Mouse (Mus musculus) limb, embryonic 14.5 days (tissue): ENCODE measurements at regions not wholly inside any gene's neighbourhood (a gene's known extent, or its start where the extent isn't known, plus 50 kb on each side); places are given as distances from the start of the nearest gene placed in this dataset.

Experiments
- ATAC-seq: fragments of 200-750 bp; cut with Nextera tagmentation; 2 replicates; pipeline ENCODE4 v1.8.0; 2017; ENCODE audit warnings: low read depth, moderate number of reproducible peaks, moderate TSS enrichment; ENCODE audit not compliant: low FRiP score
- DNase-seq: peaks from one replicate; pipeline ENCODE4 v3.0.0-alpha.2; 2015; ENCODE audit warnings: low spot score
- H3K27ac ChIP-seq: fragments of 300-500 bp; sonication (generic); replicated peaks from 2 replicates; pipeline ENCODE4 v1.5.1; 2014; ENCODE audit warnings: low read depth, mild to moderate bottlenecking, low read length, moderate library complexity, mixed read lengths
- H3K27me3 ChIP-seq: fragments of 300-500 bp; sonication (generic); 2 replicates; pipeline ENCODE4 v1.6.1; 2014; ENCODE audit warnings: low read length, mixed read lengths; ENCODE audit not compliant: control insufficient read depth, insufficient read depth
- H3K36me3 ChIP-seq: fragments of 300-500 bp; sonication (generic); 2 replicates; pipeline ENCODE4 v1.6.1; 2014; ENCODE audit warnings: mild to moderate bottlenecking, low read length, moderate library complexity, mixed read lengths; ENCODE audit not compliant: control insufficient read depth, insufficient read depth
- H3K4me1 ChIP-seq: fragments of 300-500 bp; sonication (generic); 2 replicates; pipeline ENCODE4 v1.6.1; 2014; ENCODE audit warnings: antibody characterized with exemption, low read length, mixed read lengths; ENCODE audit not compliant: control insufficient read depth, insufficient read depth
- H3K4me2 ChIP-seq: fragments of 300-500 bp; sonication (generic); replicated peaks from 2 replicates; pipeline ENCODE4 v1.6.1; 2014; ENCODE audit warnings: low read depth, mild to moderate bottlenecking, low read length, moderate library complexity; ENCODE audit not compliant: severe bottlenecking
- H3K4me3 ChIP-seq: fragments of 300-500 bp; sonication (generic); replicated peaks from 2 replicates; pipeline ENCODE4 v1.5.1; 2014; ENCODE audit warnings: low read length
- H3K9ac ChIP-seq: fragments of 300-500 bp; sonication (generic); 2 replicates; pipeline ENCODE4 v1.6.1; 2014; ENCODE audit warnings: mild to moderate bottlenecking, low read depth, low read length, moderate library complexity; ENCODE audit not compliant: severe bottlenecking
- H3K9me3 ChIP-seq: fragments of 300-500 bp; sonication (generic); 2 replicates; pipeline ENCODE4 v1.6.1; 2016; ENCODE audit warnings: low read length; ENCODE audit not compliant: control insufficient read depth
- POLR2A ChIP-seq: fragments of 200-500 bp; IDR thresholded peaks from 2 replicates; pipeline ENCODE4 v1.8.0; 2012; ENCODE audit warnings: inconsistent platforms, mild to moderate bottlenecking, moderate library complexity, borderline replicate concordance; ENCODE audit not compliant: insufficient read depth, insufficient read length; ENCODE audit errors: extremely low read depth
- WGBS: fragments of 180-500 bp; shearing (Covaris S2); extraction: QIAGEN DNeasy Blood & Tissue Kit; methylation state at CpG from one replicate; pipeline ENCODE4 v1.1.7; 2014; 5-methylcytosine and 5-hydroxymethylcytosine counted together

DNA sequence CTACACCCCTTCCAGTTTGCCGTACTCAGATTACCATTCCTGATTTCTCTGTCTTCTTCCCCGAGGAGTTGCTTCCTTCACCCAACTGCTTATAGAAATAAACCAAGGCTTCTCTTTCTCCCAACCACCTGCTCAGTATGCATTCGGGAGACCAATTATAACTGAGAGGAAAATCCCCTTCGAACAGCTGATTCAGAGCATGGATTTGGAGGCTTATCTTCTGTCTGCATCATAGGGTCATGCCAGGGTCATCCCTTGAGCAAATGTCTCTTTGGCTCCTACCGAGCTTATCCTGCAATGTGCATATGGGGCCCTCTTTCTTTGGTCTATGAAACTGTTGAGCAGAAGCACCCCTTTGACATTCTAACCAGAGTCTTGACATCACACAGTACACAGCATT, 79.0 kb upstream of the Jazf1 start:
- H3K36me3 ChIP-seq: no peaks in the 10 kb centered on the region
- peak; percentile 49 for DNase-seq
- no peak for TF ChIP-seq POLR2A
- no peaks in the 10 kb centered on the region for H3K9me3 ChIP-seq
- 59% methylated on average over 5 of the region's 5 CpGs for WGBS
- peaks cover 8% of the 10 kb centered on the region for H3K4me1 ChIP-seq
- H3K4me3 ChIP-seq: no peak overlapping the region
- H3K27me3 ChIP-seq: no peaks in the 10 kb centered on the region
- no peak overlapping the region for H3K27ac ChIP-seq
- H3K4me2 ChIP-seq: no peak overlapping the region
- peak; percentile 67 for ATAC-seq
- no peak overlapping the region for H3K9ac ChIP-seq

DNA sequence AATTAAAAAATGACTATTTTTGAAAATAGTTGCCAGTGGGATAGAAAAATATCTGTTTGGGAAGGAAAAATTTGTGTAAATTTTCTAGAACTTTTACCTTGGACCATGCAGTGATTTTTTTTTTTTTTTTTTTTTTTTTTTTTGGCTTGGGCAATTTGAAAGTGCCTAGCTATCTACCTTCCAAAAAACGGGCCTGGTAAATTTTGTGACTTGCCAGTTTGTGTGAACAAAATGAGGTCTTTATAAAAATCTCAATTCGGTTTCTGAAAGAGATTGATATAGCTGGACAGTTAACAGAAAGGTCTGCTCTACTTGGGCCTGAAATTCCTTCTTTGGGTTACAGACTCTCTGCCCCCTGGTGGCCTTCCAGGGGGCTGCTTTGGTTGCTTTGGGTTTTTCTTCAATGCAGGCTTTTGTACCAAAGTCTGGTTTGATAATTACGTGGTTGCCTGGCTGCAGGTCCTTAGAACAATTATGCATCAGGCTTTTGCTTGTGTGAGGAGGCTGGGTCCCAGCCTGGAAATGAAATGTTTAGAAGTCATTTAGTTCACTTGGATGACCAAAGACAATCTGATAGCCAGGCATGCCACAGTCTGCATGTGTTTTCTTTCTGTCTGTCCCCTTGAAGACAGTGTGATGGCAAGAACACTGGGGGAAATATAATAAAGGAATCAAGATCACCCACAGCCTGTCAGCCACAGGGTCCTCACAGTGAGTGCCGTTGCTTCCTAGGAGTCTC, 75.6 kb upstream of the Jazf1 start:
- DNase-seq: peak; percentile 78
- no peak; the same call in 1 of the 2 replicates for ATAC-seq
- Histone ChIP-seq H3K4me1 (peaks cover 8% of the 10 kb centered on the region), H3K27me3 (no peaks in the 10 kb centered on the region), H3K9ac (no peak overlapping the region), H3K36me3 (no peaks in the 10 kb centered on the region), H3K4me3 (no peak overlapping the region), H3K4me2 (no peak overlapping the region), H3K27ac (no peak overlapping the region), H3K9me3 (no peaks in the 10 kb centered on the region)
- no peak for TF ChIP-seq POLR2A
- 25% methylated on average over 4 of the region's 4 CpGs for WGBS

DNA sequence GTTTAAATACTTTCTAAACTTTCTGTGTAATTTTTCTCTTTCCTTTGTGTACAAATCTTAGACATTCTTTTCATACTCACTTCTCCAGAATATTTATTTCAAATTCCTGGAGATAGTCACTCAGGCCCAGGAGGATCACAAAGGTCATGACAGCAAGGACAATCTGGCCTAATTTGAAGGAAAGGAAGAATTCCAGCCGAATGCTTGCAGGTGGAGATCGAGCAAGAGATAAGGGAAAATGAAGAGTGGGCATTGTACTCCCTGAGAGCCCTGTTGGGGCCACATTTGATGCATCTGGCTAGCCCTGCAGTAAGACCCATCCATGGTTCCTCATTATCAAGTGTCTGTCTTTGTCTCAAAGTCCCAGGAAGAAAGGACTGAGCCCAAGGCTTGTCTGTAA, 66.0 kb upstream of the Jazf1 start:
- Histone ChIP-seq H3K4me2 (no peak overlapping the region), H3K27ac (no peak overlapping the region), H3K4me1 (no peaks in the 10 kb centered on the region), H3K9me3 (no peaks in the 10 kb centered on the region), H3K4me3 (no peak overlapping the region), H3K9ac (no peak overlapping the region), H3K36me3 (no peaks in the 10 kb centered on the region), H3K27me3 (no peaks in the 10 kb centered on the region)
- WGBS: 65% methylated on average over 2 of the region's 2 CpGs
- no peak for TF ChIP-seq POLR2A
- ATAC-seq (no peak), DNase-seq (no peak)

DNA sequence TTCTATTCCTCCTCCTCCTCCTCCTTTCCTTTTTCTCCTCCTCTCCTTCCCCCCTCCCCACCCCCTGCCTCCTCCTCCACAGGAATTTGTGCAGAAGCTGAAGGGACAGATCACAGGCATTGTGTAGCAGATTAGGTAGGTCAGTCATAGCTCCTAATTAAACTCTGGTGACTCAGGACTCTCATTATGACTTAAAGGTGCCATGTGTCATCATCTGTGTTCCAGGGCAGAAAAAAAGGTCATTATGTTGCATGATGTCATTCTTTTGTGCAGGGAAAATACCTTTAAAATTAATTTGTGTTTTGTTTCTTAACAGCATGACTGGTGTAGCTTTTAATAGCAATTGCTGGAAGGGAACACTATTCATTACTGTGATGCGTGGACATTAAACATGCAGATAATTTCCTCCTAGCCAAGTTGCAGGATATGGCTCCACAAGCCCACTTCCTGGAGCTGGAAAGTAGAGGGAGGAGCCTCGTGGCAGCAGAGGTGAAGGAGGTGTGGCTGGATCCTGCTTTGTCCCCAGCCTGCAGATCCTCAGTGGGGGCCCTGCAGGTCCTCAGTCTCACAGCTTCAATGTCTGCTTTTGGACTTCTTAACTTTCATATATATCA, 62.4 kb upstream of the Jazf1 start:
- no peak overlapping the region for H3K4me3 ChIP-seq
- no peak overlapping the region for H3K9ac ChIP-seq
- no peak for TF ChIP-seq POLR2A
- H3K4me2 ChIP-seq: no peak overlapping the region
- no peak overlapping the region for H3K27ac ChIP-seq
- no peaks in the 10 kb centered on the region for H3K4me1 ChIP-seq
- ATAC-seq: no peak
- H3K36me3 ChIP-seq: no peaks in the 10 kb centered on the region
- DNase-seq: no peak
- WGBS: 9% methylated on average over 2 of the region's 2 CpGs
- no peaks in the 10 kb centered on the region for H3K9me3 ChIP-seq
- H3K27me3 ChIP-seq: no peaks in the 10 kb centered on the region

DNA sequence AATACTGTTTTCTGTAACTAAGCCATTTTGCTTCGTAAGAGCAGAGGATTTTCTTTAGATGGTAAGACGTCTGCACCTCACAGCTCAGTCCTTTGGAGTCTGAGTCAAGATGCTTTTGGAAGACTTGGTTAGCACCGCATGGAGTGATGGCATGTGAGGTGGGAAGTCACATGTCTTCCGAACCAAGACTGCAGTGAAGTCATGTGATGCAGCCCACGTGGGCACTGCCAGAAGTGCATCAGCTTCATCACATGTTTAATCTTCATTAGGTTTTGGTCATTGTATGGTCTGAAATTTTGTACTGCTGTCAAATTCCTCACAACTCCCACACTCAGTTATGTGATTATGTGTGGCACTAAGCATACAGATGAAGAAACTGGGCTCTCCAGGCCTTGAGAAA, 58.3 kb upstream of the Jazf1 start:
- no peak for TF ChIP-seq POLR2A
- no peak for ATAC-seq
- Histone ChIP-seq H3K4me1 (no peaks in the 10 kb centered on the region), H3K36me3 (no peaks in the 10 kb centered on the region), H3K4me2 (no peak overlapping the region), H3K9me3 (no peaks in the 10 kb centered on the region), H3K27ac (no peak overlapping the region), H3K4me3 (no peak overlapping the region), H3K9ac (no peak overlapping the region), H3K27me3 (no peaks in the 10 kb centered on the region)
- no peak for DNase-seq
- WGBS: 75% methylated on average over 5 of the region's 5 CpGs
